Mouse (Mus musculus): ENCODE results near the gene Nuak1. TPM values are rescaled to one million over a fixed set of nuclear protein-coding genes. Genes with fewer than 3 reads are reported as not detected.
"Not testable (repeated sequence)": the region's sequence is repeated elsewhere in the genome, so short reads cannot be mapped to it uniquely, and the experiment has no call there.

Nuak1 gene
- polyA plus RNA-seq (2011; ENCODE audit: insufficient read depth, insufficient read length, low replicate concordance, missing spikeins): 2.1 and 4.0 TPM in 2 replicates

DNA sequence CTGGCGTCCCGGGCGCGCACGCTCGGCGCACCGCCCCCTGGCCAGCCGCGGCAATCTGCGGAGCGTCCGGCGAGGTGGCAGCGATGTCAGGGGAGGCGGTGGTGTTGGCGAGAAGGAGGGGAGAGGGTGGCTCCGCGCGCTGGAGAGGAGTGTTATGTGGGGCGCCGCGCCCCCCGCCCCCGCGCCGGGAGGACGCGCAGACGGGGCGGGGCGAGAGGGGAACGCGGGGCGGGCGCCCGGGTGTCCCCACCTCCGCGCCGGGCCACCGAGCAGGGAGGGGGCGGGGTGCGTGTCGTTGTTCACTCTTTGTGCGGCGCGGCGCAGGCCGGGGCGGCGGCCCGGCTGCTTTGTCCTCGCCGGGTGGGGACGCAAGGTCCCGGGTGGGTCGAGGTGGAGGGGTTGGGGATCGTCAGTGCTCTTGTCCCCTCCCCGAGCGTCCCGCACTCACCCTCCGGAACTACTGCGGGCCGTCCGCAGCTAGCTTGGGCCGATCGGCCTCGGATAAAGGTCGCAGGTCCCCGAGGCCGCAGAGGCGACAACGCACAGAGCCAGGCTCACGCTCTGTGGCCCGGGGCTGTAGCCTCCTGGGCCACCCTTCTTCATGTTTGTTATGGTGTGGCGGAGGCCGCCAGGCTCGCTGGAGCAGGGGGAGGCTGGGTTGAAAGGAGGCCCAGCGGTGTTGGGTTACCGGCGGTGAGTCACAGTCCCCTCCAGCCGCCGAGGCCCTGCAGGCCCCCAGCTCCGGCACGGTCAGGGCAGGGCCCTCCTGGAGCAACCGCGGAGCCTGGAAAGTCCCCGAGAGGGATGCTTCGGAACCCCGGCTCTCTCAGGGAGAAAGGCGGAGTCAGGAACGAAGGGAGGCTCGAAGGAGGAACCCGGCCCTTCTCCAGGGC, at the start of gene Nuak1:
Nuak1 (minus strand) TSS at position 57 of the 893 bp plus-strand sequence.
- Histone ChIP-seq H3K27ac (ENCODE audit: control insufficient read depth, insufficient read depth, low read depth, low read length, poor library complexity) (peak within 1 kb of the TSS; percentile 86), H3K4me3 (replicated peaks; ENCODE audit: control insufficient read depth, low read depth, low read length) (peak within 1 kb of the TSS; percentile 74), H3K4me1 (ENCODE audit: control insufficient read depth, insufficient read depth, low read length) (no peaks in the 10 kb centered on the region; the same call in 1 of the 2 replicates)
- peak; percentile 59; the same call in 1 of the 2 replicates for TF ChIP-seq POLR2A (IDR thresholded peaks at IDR 0.05; ENCODE audit: borderline replicate concordance, control insufficient read depth, low read depth, low read length)
- no peak for TF ChIP-seq CTCF (IDR thresholded peaks at IDR 0.05; ENCODE audit: control insufficient read depth, insufficient read depth, low read length)
- WGBS: 1% methylated on average over 92 of the region's 94 CpGs

DNA sequence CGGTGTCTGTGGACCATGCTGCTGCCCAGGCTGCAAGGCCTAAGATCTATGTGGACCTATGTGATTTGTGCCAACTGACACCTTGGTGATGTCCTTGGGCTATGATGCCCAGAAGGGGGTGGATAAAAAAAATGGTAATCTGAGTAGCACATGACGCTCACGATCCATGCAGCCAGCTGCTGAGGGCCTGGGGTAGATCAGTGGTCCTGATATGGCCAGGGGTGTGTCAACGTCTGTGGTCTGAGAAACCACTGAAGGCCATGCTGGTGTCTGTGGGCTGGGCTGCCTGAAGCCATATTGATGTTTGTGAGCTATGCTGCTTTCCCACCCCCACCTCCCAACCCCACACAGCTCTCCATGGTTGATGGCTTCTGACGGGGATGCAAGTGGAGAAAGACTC, 49.7 kb upstream of the Nuak1 start:
- TF ChIP-seq CTCF (IDR thresholded peaks at IDR 0.05; ENCODE audit: control insufficient read depth, insufficient read depth, low read length): no peak
- no peak for TF ChIP-seq POLR2A (IDR thresholded peaks at IDR 0.05; ENCODE audit: borderline replicate concordance, control insufficient read depth, low read depth, low read length)
- H3K4me3 ChIP-seq (replicated peaks; ENCODE audit: control insufficient read depth, low read depth, low read length): no peak overlapping the region
- WGBS: 40% methylated on average over 5 of the region's 5 CpGs

DNA sequence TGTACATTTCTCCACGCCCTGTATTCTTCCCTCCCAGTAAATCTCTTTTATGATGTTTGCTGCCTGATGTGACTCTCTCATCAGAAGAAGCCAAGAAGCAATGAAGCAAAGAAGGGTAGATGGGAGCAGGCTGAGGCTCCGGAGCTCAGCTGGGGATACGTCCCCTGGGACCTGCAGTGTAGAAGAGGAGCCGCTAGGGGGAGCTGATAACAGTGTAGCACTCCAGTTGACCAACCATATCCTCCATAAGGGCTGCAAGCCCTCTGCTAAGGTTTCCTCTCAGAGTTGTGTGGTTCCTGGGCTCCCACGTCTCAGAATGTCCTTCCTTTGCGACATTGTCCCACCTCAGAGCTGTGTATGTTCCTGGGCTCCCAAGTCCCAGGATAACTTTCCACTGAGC, 47.9 kb upstream of the Nuak1 start:
- peak overlapping the region; percentile 6; the same call in 1 of the 2 replicates for H3K27ac ChIP-seq (ENCODE audit: control insufficient read depth, insufficient read depth, low read depth, low read length, poor library complexity)
- WGBS: 25% methylated on average over 6 of the region's 6 CpGs
- peaks cover 4% of the 10 kb centered on the region for H3K4me1 ChIP-seq (ENCODE audit: control insufficient read depth, insufficient read depth, low read length)
- peak; percentile 77 for TF ChIP-seq CTCF (IDR thresholded peaks at IDR 0.05; ENCODE audit: control insufficient read depth, insufficient read depth, low read length)
- no peak for TF ChIP-seq POLR2A (IDR thresholded peaks at IDR 0.05; ENCODE audit: borderline replicate concordance, control insufficient read depth, low read depth, low read length)
- H3K4me3 ChIP-seq (replicated peaks; ENCODE audit: control insufficient read depth, low read depth, low read length): no peak overlapping the region

More for the DNA sequence above, 49.7 kb upstream of the Nuak1 start:
- H3K4me1 ChIP-seq (ENCODE audit: control insufficient read depth, insufficient read depth, low read length): peaks cover 4% of the 10 kb centered on the region
- H3K27ac ChIP-seq (ENCODE audit: control insufficient read depth, insufficient read depth, low read depth, low read length, poor library complexity): peak overlapping the region; percentile 40; the same call in 1 of the 2 replicates

DNA sequence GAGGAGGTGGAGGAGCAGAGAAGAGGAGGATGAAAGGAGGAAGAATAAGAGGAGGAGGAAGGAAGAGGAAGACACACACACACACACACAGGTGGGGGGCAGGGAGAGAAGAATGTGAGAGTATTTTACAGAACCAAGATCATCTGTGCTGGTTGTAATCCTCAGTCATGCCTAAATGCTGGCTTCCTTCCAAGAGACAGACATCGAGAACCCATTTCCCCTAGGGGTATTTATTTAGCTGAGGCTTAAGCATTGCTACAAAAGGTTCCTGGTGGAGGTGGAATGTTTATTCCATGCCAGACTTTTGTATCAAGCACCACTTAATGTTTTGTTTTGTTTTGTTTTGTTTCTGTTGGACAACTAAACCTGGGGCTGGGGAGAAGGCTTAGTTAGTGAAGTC, 44.3 kb upstream of the Nuak1 start:
- Histone ChIP-seq H3K4me1 (ENCODE audit: control insufficient read depth, insufficient read depth, low read length) (peaks cover 1% of the 10 kb centered on the region), H3K27ac (ENCODE audit: control insufficient read depth, insufficient read depth, low read depth, low read length, poor library complexity) (no peak overlapping the region), H3K4me3 (replicated peaks; ENCODE audit: control insufficient read depth, low read depth, low read length) (no peak overlapping the region)
- TF ChIP-seq CTCF (IDR thresholded peaks at IDR 0.05; ENCODE audit: control insufficient read depth, insufficient read depth, low read length): no peak
- TF ChIP-seq POLR2A (IDR thresholded peaks at IDR 0.05; ENCODE audit: borderline replicate concordance, control insufficient read depth, low read depth, low read length): no peak
- 14% methylated on average over 1 of the region's 1 CpGs for WGBS

DNA sequence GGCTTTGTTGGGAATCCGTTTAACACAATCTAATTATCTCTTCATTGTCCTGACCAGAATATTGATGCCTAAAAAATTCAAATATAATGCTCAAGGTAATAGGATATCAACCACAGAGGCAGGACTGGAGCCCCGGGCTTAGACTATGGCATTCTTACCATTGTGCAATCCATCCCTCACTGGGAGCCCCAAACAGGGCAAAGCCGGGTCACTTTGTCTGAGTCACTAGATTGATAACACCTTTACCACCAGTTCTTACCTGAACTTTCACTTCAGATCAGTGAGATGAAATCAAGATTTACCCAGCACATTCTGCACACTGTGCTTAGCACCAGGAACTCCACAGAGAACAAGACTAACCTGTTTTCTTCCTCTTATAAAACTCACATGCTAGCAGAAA, 43.2 kb upstream of the Nuak1 start:
- 50% methylated on average over 3 of the region's 3 CpGs for WGBS

DNA sequence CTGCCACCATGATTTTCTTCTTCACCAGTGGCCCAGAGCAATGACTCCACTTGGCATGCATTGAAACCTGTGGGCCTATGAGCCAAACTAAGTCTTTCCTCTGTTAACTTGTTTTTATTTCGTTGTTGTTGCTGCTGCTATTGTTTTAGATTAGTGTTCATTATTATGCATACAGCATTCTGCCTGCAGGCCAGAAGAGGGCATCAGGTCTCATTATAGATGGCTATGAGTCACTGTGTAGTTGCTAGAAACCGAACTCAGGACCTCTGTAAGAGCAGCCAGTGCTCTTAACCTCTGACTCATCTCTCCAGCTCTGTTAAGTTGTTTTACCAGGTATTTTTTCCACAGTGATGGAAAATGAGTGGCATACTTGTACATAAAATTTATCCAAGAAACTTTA, 42.7 kb upstream of the Nuak1 start:
- no peak overlapping the region for H3K27ac ChIP-seq (ENCODE audit: control insufficient read depth, insufficient read depth, low read depth, low read length, poor library complexity)
- TF ChIP-seq CTCF (IDR thresholded peaks at IDR 0.05; ENCODE audit: control insufficient read depth, insufficient read depth, low read length) (no peak), POLR2A (IDR thresholded peaks at IDR 0.05; ENCODE audit: borderline replicate concordance, control insufficient read depth, low read depth, low read length) (no peak)
- WGBS: 84% methylated on average over 2 of the region's 2 CpGs

More for the DNA sequence above, 43.2 kb upstream of the Nuak1 start:
- Histone ChIP-seq H3K4me1 (ENCODE audit: control insufficient read depth, insufficient read depth, low read length) (peaks cover 1% of the 10 kb centered on the region), H3K27ac (ENCODE audit: control insufficient read depth, insufficient read depth, low read depth, low read length, poor library complexity) (no peak overlapping the region), H3K4me3 (replicated peaks; ENCODE audit: control insufficient read depth, low read depth, low read length) (no peak overlapping the region)
- no peak for TF ChIP-seq POLR2A (IDR thresholded peaks at IDR 0.05; ENCODE audit: borderline replicate concordance, control insufficient read depth, low read depth, low read length)
- no peak for TF ChIP-seq CTCF (IDR thresholded peaks at IDR 0.05; ENCODE audit: control insufficient read depth, insufficient read depth, low read length)

DNA sequence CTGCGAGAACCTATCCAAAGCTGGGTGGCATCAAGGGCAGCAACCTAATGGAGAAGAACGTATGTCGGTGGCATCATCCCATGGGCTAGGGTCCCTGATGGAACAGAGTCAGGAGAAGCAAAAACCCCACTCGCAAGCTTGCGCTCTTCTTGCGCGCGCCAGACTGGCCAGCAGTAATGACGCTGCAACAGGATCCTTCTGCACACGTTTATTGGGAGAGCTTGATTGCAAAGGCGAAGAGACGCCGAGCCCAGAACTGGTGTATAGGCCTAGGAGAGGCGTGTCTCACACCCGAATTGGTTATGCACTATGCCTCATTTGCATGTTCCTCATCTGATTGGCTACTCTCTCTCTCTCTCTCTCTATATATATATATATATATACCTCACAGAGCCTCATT, 42.0 kb upstream of the Nuak1 start:
- not testable (repeated sequence) for H3K4me1 ChIP-seq (ENCODE audit: control insufficient read depth, insufficient read depth, low read length); H3K4me3 ChIP-seq (replicated peaks; ENCODE audit: control insufficient read depth, low read depth, low read length); H3K27ac ChIP-seq (ENCODE audit: control insufficient read depth, insufficient read depth, low read depth, low read length, poor library complexity)
- 85% methylated on average over 15 of the region's 15 CpGs for WGBS

More for the DNA sequence above, 42.7 kb upstream of the Nuak1 start:
- peaks cover 1% of the 10 kb centered on the region for H3K4me1 ChIP-seq (ENCODE audit: control insufficient read depth, insufficient read depth, low read length)
- H3K4me3 ChIP-seq (replicated peaks; ENCODE audit: control insufficient read depth, low read depth, low read length): no peak overlapping the region

DNA sequence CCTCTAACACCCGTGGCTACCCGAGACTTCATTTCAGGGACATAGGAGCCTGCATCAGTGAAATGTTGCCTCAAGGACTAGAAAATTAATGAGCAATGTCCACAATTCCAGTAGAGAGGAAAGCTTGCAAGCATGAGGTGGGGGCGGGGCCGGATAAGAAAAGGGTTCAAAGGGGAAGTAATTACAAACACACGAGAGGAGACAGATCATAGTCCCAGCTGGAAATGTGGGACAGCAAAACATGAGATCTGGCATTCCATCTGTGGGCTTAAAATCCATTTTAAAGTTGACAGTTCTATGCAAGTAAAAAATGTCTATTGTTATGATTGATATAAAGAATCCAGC, 40.9 kb upstream of the Nuak1 start:
- peaks cover 1% of the 10 kb centered on the region for H3K4me1 ChIP-seq (ENCODE audit: control insufficient read depth, insufficient read depth, low read length)
- no peak for TF ChIP-seq CTCF (IDR thresholded peaks at IDR 0.05; ENCODE audit: control insufficient read depth, insufficient read depth, low read length)
- TF ChIP-seq POLR2A (IDR thresholded peaks at IDR 0.05; ENCODE audit: borderline replicate concordance, control insufficient read depth, low read depth, low read length): no peak
- no peak overlapping the region for H3K27ac ChIP-seq (ENCODE audit: control insufficient read depth, insufficient read depth, low read depth, low read length, poor library complexity)
- H3K4me3 ChIP-seq (replicated peaks; ENCODE audit: control insufficient read depth, low read depth, low read length): no peak overlapping the region
- 44% methylated on average over 5 of the region's 5 CpGs for WGBS
